Mouse (Mus musculus): ENCODE data around the gene Celsr1.

DNA sequence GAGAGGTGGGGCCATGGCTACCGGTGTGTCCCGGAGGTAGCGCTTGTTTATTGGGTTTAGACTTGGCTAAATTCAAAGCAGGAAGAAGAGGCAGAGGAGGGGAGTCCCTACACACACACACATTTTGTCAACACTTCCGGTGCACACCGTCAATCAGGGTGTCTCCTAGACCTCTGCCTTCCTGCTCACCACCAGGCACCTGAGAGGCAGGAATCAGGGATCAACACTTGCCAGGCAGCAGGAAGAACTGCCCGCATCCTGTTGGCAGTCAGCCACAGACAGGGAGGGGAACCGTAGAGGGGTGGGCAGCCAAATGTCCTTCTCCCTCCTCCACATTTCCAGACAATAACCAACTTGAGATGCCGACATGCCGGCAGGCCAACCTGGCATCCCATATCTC is 56.5 kb downstream of the Celsr1 start:
- TF ChIP-seq FLI1 (IDR thresholded peaks at IDR 0.05; ENCODE audit: low read length) = no peak
- no peak for TF ChIP-seq GATA1 (IDR thresholded peaks at IDR 0.05; ENCODE audit: borderline replicate concordance, low read length)
